Mouse (Mus musculus): ENCODE measurements around the gene Zfp354a. TPM values are rescaled to one million over a fixed set of nuclear protein-coding genes. Genes with fewer than 3 reads are reported as not detected.
"Not testable (repeated sequence)": the region's sequence is repeated elsewhere in the genome, so short reads cannot be mapped to it uniquely, and the experiment has no call there.

Gene Zfp354a
- polyA plus RNA-seq, 1 experiment, result 3.5 TPM

DNA sequence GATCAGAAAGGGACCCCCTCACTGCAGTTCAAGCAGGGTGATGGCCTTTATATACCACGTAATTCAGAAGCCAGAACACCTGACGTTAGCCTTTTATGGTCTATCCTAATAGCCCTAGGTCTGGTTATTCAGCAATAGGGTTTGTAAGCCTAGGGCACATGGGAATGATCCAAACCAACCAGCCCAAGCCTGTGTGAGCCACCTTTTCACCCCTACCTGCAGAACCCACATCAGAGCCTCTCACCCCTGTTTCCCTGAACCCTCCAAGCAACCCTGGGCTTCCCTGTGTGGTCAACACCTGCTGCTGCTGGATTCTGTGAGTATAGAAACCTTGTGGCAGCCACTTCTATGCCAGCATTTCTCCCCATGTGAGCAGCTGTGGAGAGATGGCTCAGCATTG, 28.8 kb upstream of the Zfp354a start:
- Histone ChIP-seq H3K27me3 (ENCODE audit: control insufficient read depth, insufficient read depth, low read length, poor library complexity, severe bottlenecking) (no peaks in the 10 kb centered on the region), H3K27ac (ENCODE audit: insufficient read depth, low read length) (no peak overlapping the region), H3K9me3 (replicated peaks; ENCODE audit: control insufficient read depth, insufficient read depth, low read length, poor library complexity, severe bottlenecking) (no peaks in the 10 kb centered on the region), H3K4me1 (ENCODE audit: control insufficient read depth, insufficient read depth, low read length) (no peaks in the 10 kb centered on the region), H3K4me3 (ENCODE audit: low read depth, low read length) (no peak overlapping the region), H3K9ac (ENCODE audit: low read depth, poor library complexity, severe bottlenecking) (no peak overlapping the region), H3K36me3 (ENCODE audit: control insufficient read depth, insufficient read depth, low read length, poor library complexity, severe bottlenecking) (no peaks in the 10 kb centered on the region)
- TF ChIP-seq EP300 (IDR thresholded peaks at IDR 0.05; ENCODE audit: insufficient read depth, low read depth, low read length) (no peak), POLR2A (IDR thresholded peaks at IDR 0.05; ENCODE audit: insufficient read depth, low read length) (no peak)

DNA sequence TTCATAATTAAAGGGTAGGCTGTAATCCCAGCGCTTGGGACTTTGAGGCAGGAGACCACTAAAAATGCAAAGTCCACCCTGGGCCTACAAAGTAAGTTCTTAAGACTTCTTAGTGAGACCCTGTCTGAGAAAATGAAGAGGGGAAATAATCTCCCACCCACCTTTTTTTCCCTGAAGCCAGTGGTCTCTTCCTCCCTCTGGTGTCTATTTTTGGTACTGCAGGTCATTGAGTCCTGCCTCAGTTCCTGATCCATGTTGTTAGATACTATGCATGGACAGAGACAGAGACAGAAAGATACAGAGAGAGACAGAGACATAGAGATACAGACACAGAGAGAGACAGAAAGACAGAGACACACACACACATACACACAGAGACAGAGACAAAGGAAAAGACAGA, 26.2 kb upstream of the Zfp354a start:
- H3K9me3 ChIP-seq (replicated peaks; ENCODE audit: control insufficient read depth, insufficient read depth, low read length, poor library complexity, severe bottlenecking), result no peaks in the 10 kb centered on the region
- no peaks in the 10 kb centered on the region for H3K36me3 ChIP-seq (ENCODE audit: control insufficient read depth, insufficient read depth, low read length, poor library complexity, severe bottlenecking)
- H3K9ac ChIP-seq (ENCODE audit: low read depth, poor library complexity, severe bottlenecking), result no peak overlapping the region
- TF ChIP-seq POLR2A (IDR thresholded peaks at IDR 0.05; ENCODE audit: insufficient read depth, low read length), result no peak
- TF ChIP-seq CTCF (IDR thresholded peaks at IDR 0.05; ENCODE audit: low read depth, low read length), result no peak
- no peak for TF ChIP-seq EP300 (IDR thresholded peaks at IDR 0.05; ENCODE audit: insufficient read depth, low read depth, low read length)
- H3K4me3 ChIP-seq (ENCODE audit: low read depth, low read length), result no peak overlapping the region
- H3K27me3 ChIP-seq (ENCODE audit: control insufficient read depth, insufficient read depth, low read length, poor library complexity, severe bottlenecking), result no peaks in the 10 kb centered on the region
- H3K4me1 ChIP-seq (ENCODE audit: control insufficient read depth, insufficient read depth, low read length), result no peaks in the 10 kb centered on the region
- no peak overlapping the region for H3K27ac ChIP-seq (ENCODE audit: insufficient read depth, low read length)

DNA sequence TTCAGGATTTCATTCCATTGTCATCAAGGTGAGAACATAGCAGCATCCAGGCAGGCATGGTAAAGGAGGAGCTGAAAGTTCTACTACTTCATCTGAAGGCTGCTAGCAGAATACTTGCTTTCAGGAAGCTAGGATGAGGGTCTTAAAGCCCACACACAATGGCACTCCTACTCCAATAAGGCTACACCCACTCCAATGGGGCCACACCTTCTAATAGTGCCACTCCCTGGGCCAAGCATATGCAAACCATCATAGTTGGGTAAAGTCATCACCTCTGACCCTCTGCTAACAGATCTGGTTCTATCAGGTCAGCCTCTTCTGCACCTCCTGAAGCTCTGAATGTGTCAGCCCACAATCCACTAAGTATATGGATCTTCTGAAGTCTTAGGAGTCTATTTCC, 24.9 kb upstream of the Zfp354a start:
- not testable (repeated sequence) for H3K9me3 ChIP-seq (replicated peaks; ENCODE audit: control insufficient read depth, insufficient read depth, low read length, poor library complexity, severe bottlenecking); H3K36me3 ChIP-seq (ENCODE audit: control insufficient read depth, insufficient read depth, low read length, poor library complexity, severe bottlenecking); H3K4me1 ChIP-seq (ENCODE audit: control insufficient read depth, insufficient read depth, low read length); H3K27me3 ChIP-seq (ENCODE audit: control insufficient read depth, insufficient read depth, low read length, poor library complexity, severe bottlenecking); H3K9ac ChIP-seq (ENCODE audit: low read depth, poor library complexity, severe bottlenecking); H3K27ac ChIP-seq (ENCODE audit: insufficient read depth, low read length); H3K4me3 ChIP-seq (ENCODE audit: low read depth, low read length)

DNA sequence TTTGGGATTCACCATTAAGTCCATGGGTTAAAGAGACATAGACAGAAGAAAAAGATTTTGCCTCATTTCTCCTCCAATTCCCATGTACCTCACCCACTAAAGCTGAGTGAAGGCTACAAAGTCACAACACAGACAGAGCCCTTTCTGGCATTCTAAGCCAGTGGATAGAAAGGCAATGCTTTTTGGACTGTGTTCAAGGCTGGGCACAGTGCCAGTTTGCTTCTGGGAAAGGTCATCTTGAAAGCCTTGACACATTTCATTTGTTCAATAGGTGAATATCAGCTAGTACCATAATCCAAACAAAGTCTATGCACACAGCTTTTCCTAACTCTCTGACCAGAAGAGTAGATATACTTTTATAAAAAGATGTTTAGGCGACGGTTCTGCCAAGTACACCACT, 23.1 kb upstream of the Zfp354a start:
- no peaks in the 10 kb centered on the region for H3K36me3 ChIP-seq (ENCODE audit: control insufficient read depth, insufficient read depth, low read length, poor library complexity, severe bottlenecking)
- no peak overlapping the region for H3K27ac ChIP-seq (ENCODE audit: insufficient read depth, low read length)
- H3K9me3 ChIP-seq (replicated peaks; ENCODE audit: control insufficient read depth, insufficient read depth, low read length, poor library complexity, severe bottlenecking), result no peaks in the 10 kb centered on the region
- TF ChIP-seq EP300 (IDR thresholded peaks at IDR 0.05; ENCODE audit: insufficient read depth, low read depth, low read length) (no peak), CTCF (IDR thresholded peaks at IDR 0.05; ENCODE audit: low read depth, low read length) (no peak), POLR2A (IDR thresholded peaks at IDR 0.05; ENCODE audit: insufficient read depth, low read length) (no peak)
- no peaks in the 10 kb centered on the region for H3K4me1 ChIP-seq (ENCODE audit: control insufficient read depth, insufficient read depth, low read length)
- H3K27me3 ChIP-seq (ENCODE audit: control insufficient read depth, insufficient read depth, low read length, poor library complexity, severe bottlenecking), result no peaks in the 10 kb centered on the region
- H3K9ac ChIP-seq (ENCODE audit: low read depth, poor library complexity, severe bottlenecking), result no peak overlapping the region
- H3K4me3 ChIP-seq (ENCODE audit: low read depth, low read length), result no peak overlapping the region

DNA sequence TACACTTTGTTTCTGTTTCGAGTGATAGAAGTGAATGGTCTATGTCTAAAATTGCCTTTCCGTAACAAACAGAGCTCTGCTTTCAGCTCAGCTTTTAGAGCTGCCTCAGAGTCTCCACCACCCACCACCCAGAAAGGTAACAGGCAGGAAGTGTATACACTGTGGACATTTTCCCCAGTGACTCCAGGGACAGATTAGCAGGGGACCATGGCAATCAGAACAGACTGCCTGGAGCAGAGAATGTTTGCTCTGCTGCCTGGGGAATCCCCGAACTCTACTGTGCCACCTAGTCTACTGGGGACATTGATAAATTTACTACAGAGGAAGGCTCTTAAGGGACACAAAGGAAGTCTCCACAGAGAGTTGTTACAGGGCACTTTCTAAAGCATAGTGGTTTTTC, 14.3 kb upstream of the Zfp354a start:
- H3K36me3 ChIP-seq (ENCODE audit: control insufficient read depth, insufficient read depth, low read length, poor library complexity, severe bottlenecking); H3K27ac ChIP-seq (ENCODE audit: insufficient read depth, low read length); H3K4me3 ChIP-seq (ENCODE audit: low read depth, low read length); H3K4me1 ChIP-seq (ENCODE audit: control insufficient read depth, insufficient read depth, low read length); H3K9ac ChIP-seq (ENCODE audit: low read depth, poor library complexity, severe bottlenecking); H3K27me3 ChIP-seq (ENCODE audit: control insufficient read depth, insufficient read depth, low read length, poor library complexity, severe bottlenecking); H3K9me3 ChIP-seq (replicated peaks; ENCODE audit: control insufficient read depth, insufficient read depth, low read length, poor library complexity, severe bottlenecking): not testable (repeated sequence)

DNA sequence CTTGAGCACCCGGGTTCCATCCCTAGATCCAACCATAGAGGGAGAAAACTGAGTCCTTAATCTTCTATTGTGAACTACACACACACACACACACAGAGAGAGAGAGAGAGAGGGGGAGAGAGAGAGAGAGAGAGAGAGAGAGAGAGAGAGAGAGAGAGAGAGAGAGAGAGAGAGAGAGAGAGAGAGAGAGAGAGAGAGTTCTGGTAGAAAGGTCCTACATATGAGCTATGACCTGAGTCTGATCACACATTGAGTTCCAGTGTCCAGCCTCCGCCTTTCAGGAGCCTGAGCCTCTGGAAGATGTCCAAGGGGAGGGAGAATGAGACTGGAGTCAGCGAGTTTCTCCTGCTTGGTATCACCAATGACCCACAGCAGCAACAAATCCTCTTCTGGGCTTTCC, 11.2 kb upstream of the Zfp354a start, which contains the start of gene Olfr1375:
Gene Olfr1375, plus strand, starts transcription at position 301 of the 400 bp plus-strand sequence.
- H3K4me3 ChIP-seq (ENCODE audit: low read depth, low read length); H3K4me1 ChIP-seq (ENCODE audit: control insufficient read depth, insufficient read depth, low read length); H3K9ac ChIP-seq (ENCODE audit: low read depth, poor library complexity, severe bottlenecking); H3K9me3 ChIP-seq (replicated peaks; ENCODE audit: control insufficient read depth, insufficient read depth, low read length, poor library complexity, severe bottlenecking); H3K36me3 ChIP-seq (ENCODE audit: control insufficient read depth, insufficient read depth, low read length, poor library complexity, severe bottlenecking); H3K27me3 ChIP-seq (ENCODE audit: control insufficient read depth, insufficient read depth, low read length, poor library complexity, severe bottlenecking); H3K27ac ChIP-seq (ENCODE audit: insufficient read depth, low read length): not testable (repeated sequence)

DNA sequence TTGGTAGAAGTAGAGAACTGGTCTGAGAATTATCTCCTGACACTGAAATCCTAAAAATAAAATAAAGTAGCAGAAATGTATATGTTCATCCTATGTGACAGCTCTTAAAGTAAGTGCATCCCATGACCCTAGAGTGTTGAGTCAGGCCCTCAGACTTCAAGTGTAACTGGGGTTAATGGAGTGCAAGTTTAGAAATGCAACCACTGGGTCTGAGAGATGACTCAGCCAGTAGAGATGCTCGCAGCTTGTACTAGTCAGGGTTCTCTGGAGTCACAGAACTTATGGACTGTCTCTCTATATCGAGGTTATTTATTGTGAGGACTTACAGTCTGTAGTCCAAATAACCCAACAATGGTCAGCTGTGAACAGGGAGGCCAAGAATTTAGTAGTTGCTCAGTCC, 7.4 kb upstream of the Zfp354a start:
- TF ChIP-seq POLR2A (IDR thresholded peaks at IDR 0.05; ENCODE audit: insufficient read depth, low read length) (no peak), CTCF (IDR thresholded peaks at IDR 0.05; ENCODE audit: low read depth, low read length) (no peak), EP300 (IDR thresholded peaks at IDR 0.05; ENCODE audit: insufficient read depth, low read depth, low read length) (no peak)
- Histone ChIP-seq H3K9ac (ENCODE audit: low read depth, poor library complexity, severe bottlenecking) (no peak overlapping the region), H3K27me3 (ENCODE audit: control insufficient read depth, insufficient read depth, low read length, poor library complexity, severe bottlenecking) (no peaks in the 10 kb centered on the region), H3K4me1 (ENCODE audit: control insufficient read depth, insufficient read depth, low read length) (no peaks in the 10 kb centered on the region), H3K9me3 (replicated peaks; ENCODE audit: control insufficient read depth, insufficient read depth, low read length, poor library complexity, severe bottlenecking) (no peaks in the 10 kb centered on the region), H3K36me3 (ENCODE audit: control insufficient read depth, insufficient read depth, low read length, poor library complexity, severe bottlenecking) (no peaks in the 10 kb centered on the region), H3K27ac (ENCODE audit: insufficient read depth, low read length) (no peak overlapping the region), H3K4me3 (ENCODE audit: low read depth, low read length) (no peak overlapping the region)

Data from ES-Bruce4 (cell line).